Mouse (Mus musculus): Measurements from ENCODE around the gene Pax6. TPM values are rescaled to one million over a fixed set of nuclear protein-coding genes. Genes with fewer than 3 reads are reported as not detected.

The Pax6 gene
- polyA plus RNA-seq, 1 experiment from 2014 or later, result 24.7 TPM

GRCm38 (mm10) chr2:105689304-105689770 is 20.6 kb downstream of the Pax6 start:
- Histone ChIP-seq H3K9me3 (no peaks in the 10 kb centered on the region), H3K4me1 (replicated peaks) (peaks cover 83% of the 10 kb centered on the region), H3K27me3 (ENCODE audit: insufficient read depth, poor library complexity, severe bottlenecking) (peaks cover 96% of the 10 kb centered on the region), H3K27ac (peak overlapping the region; percentile 84), H3K4me3 (peak overlapping the region; percentile 41), H3K36me3 (peaks cover 34% of the 10 kb centered on the region)
- 0% methylated on average over 15 of the region's 15 CpGs for WGBS
- no peak for DNase-seq (ENCODE audit: low spot score)

GRCm38 (mm10) chr2:105689771-105690639 is 21.3 kb downstream of the Pax6 start:
- no peaks in the 10 kb centered on the region for H3K9me3 ChIP-seq
- peak overlapping the region; percentile 84 for H3K27ac ChIP-seq
- under 1% methylated on average over 28 of the region's 28 CpGs for WGBS
- peak overlapping the region; percentile 41 for H3K4me3 ChIP-seq
- DNase-seq (ENCODE audit: low spot score), result peak; percentile 81
- H3K27me3 ChIP-seq (ENCODE audit: insufficient read depth, poor library complexity, severe bottlenecking), result peaks cover 91% of the 10 kb centered on the region
- peaks cover 86% of the 10 kb centered on the region for H3K4me1 ChIP-seq (replicated peaks)
- peaks cover 33% of the 10 kb centered on the region for H3K36me3 ChIP-seq

GRCm38 (mm10) chr2:105691296-105691695 is 22.6 kb downstream of the Pax6 start:
- H3K27me3 ChIP-seq (ENCODE audit: insufficient read depth, poor library complexity, severe bottlenecking), result peaks cover 87% of the 10 kb centered on the region
- DNase-seq (ENCODE audit: low spot score), result peak; percentile 42
- H3K4me3 ChIP-seq, result peak overlapping the region; percentile 16; the same call in 1 of the 2 replicates
- H3K27ac ChIP-seq, result peak overlapping the region; percentile 17; the same call in 1 of the 2 replicates
- no peaks in the 10 kb centered on the region for H3K9me3 ChIP-seq
- peaks cover 80% of the 10 kb centered on the region for H3K4me1 ChIP-seq (replicated peaks)
- 5% methylated on average over 10 of the region's 10 CpGs for WGBS
- peaks cover 35% of the 10 kb centered on the region for H3K36me3 ChIP-seq

- Histone ChIP-seq H3K4me1 (replicated peaks) (peaks cover 22% of the 10 kb centered on the region), H3K27ac (no peak overlapping the region), H3K4me3 (no peak overlapping the region), H3K27me3 (ENCODE audit: insufficient read depth, poor library complexity, severe bottlenecking) (peaks cover 33% of the 10 kb centered on the region), H3K36me3 (peaks cover 36% of the 10 kb centered on the region), H3K9me3 (no peaks in the 10 kb centered on the region)
- DNase-seq (ENCODE audit: low spot score), result no peak
- 60% methylated on average over 5 of the region's 5 CpGs for WGBS
Measured at GRCm38 (mm10) chr2:105697741-105698140, 29.0 kb downstream of the Pax6 start.

GRCm38 (mm10) chr2:105698631-105699030 is 29.9 kb downstream of the Pax6 start:
- Histone ChIP-seq H3K27ac (no peak overlapping the region), H3K36me3 (peaks cover 27% of the 10 kb centered on the region), H3K9me3 (no peaks in the 10 kb centered on the region), H3K4me1 (replicated peaks) (peaks cover 13% of the 10 kb centered on the region; the same call in 1 of the 2 replicates), H3K27me3 (ENCODE audit: insufficient read depth, poor library complexity, severe bottlenecking) (peaks cover 25% of the 10 kb centered on the region), H3K4me3 (no peak overlapping the region)
- no peak for DNase-seq (ENCODE audit: low spot score)
- 83% methylated on average over 2 of the region's 2 CpGs for WGBS

GRCm38 (mm10) chr2:105701781-105702180 is 33.1 kb downstream of the Pax6 start:
- no peak overlapping the region for H3K27ac ChIP-seq
- peaks cover 6% of the 10 kb centered on the region; the same call in 1 of the 2 replicates for H3K4me1 ChIP-seq (replicated peaks)
- 0 out of 2 replicates have a peak, but pooled peaks cover 8% of the 10 kb centered on the region for H3K27me3 ChIP-seq (ENCODE audit: insufficient read depth, poor library complexity, severe bottlenecking)
- H3K36me3 ChIP-seq, result peaks cover 7% of the 10 kb centered on the region; the same call in 1 of the 2 replicates
- no peak overlapping the region for H3K4me3 ChIP-seq
- H3K9me3 ChIP-seq, result no peaks in the 10 kb centered on the region
- 60% methylated on average over 4 of the region's 4 CpGs for WGBS
- DNase-seq (ENCODE audit: low spot score), result no peak

GRCm38 (mm10) chr2:105702586-105702985 is 33.9 kb downstream of the Pax6 start:
- peaks cover 3% of the 10 kb centered on the region; the same call in 1 of the 2 replicates for H3K4me1 ChIP-seq (replicated peaks)
- H3K36me3 ChIP-seq, result peaks cover 7% of the 10 kb centered on the region; the same call in 1 of the 2 replicates
- H3K27me3 ChIP-seq (ENCODE audit: insufficient read depth, poor library complexity, severe bottlenecking), result 0 out of 2 replicates have a peak, but pooled peaks cover 8% of the 10 kb centered on the region
- H3K9me3 ChIP-seq, result no peaks in the 10 kb centered on the region
- WGBS, result 88% methylated on average over 10 of the region's 10 CpGs
- H3K27ac ChIP-seq, result no peak overlapping the region
- no peak for DNase-seq (ENCODE audit: low spot score)
- H3K4me3 ChIP-seq, result no peak overlapping the region

- Histone ChIP-seq H3K4me3 (no peak overlapping the region), H3K27ac (no peak overlapping the region), H3K27me3 (ENCODE audit: insufficient read depth, poor library complexity, severe bottlenecking) (no peaks in the 10 kb centered on the region), H3K4me1 (replicated peaks) (no peaks in the 10 kb centered on the region), H3K9me3 (no peaks in the 10 kb centered on the region), H3K36me3 (no peaks in the 10 kb centered on the region)
- 74% methylated on average over 2 of the region's 2 CpGs for WGBS
- no peak for DNase-seq (ENCODE audit: low spot score)
Measured at GRCm38 (mm10) chr2:105705320-105705719, 36.6 kb downstream of the Pax6 start.

- Histone ChIP-seq H3K4me3 (no peak overlapping the region), H3K9me3 (no peaks in the 10 kb centered on the region), H3K27me3 (ENCODE audit: insufficient read depth, poor library complexity, severe bottlenecking) (no peaks in the 10 kb centered on the region), H3K27ac (no peak overlapping the region), H3K4me1 (replicated peaks) (peaks cover 6% of the 10 kb centered on the region; the same call in 1 of the 2 replicates), H3K36me3 (no peaks in the 10 kb centered on the region)
- WGBS, result 92% methylated on average over 3 of the region's 3 CpGs
- DNase-seq (ENCODE audit: low spot score), result no peak
Measured at GRCm38 (mm10) chr2:105709126-105709525, 40.4 kb downstream of the Pax6 start.

GRCm38 (mm10) chr2:105710511-105710910 is 41.8 kb downstream of the Pax6 start:
- no peak overlapping the region for H3K27ac ChIP-seq
- no peaks in the 10 kb centered on the region for H3K36me3 ChIP-seq
- peaks cover 9% of the 10 kb centered on the region; the same call in 1 of the 2 replicates for H3K4me1 ChIP-seq (replicated peaks)
- 50% methylated on average over 3 of the region's 3 CpGs for WGBS
- H3K27me3 ChIP-seq (ENCODE audit: insufficient read depth, poor library complexity, severe bottlenecking), result no peaks in the 10 kb centered on the region
- H3K9me3 ChIP-seq, result no peaks in the 10 kb centered on the region
- no peak for DNase-seq (ENCODE audit: low spot score)
- no peak overlapping the region for H3K4me3 ChIP-seq

GRCm38 (mm10) chr2:105715409-105716115 is 46.9 kb downstream of the Pax6 start:
- Histone ChIP-seq H3K4me3 (no peak overlapping the region), H3K36me3 (no peaks in the 10 kb centered on the region), H3K4me1 (replicated peaks) (peaks cover 29% of the 10 kb centered on the region), H3K27ac (no peak overlapping the region), H3K9me3 (no peaks in the 10 kb centered on the region), H3K27me3 (ENCODE audit: insufficient read depth, poor library complexity, severe bottlenecking) (peaks cover 6% of the 10 kb centered on the region; the same call in 1 of the 2 replicates)
- no peak for DNase-seq (ENCODE audit: low spot score)
- 83% methylated on average over 8 of the region's 8 CpGs for WGBS

- no peak for DNase-seq (ENCODE audit: low spot score)
- 73% methylated on average over 9 of the region's 9 CpGs for WGBS
- Histone ChIP-seq H3K27me3 (ENCODE audit: insufficient read depth, poor library complexity, severe bottlenecking) (peaks cover 20% of the 10 kb centered on the region), H3K36me3 (no peaks in the 10 kb centered on the region), H3K4me1 (replicated peaks) (no peaks in the 10 kb centered on the region), H3K9me3 (no peaks in the 10 kb centered on the region), H3K27ac (no peak overlapping the region), H3K4me3 (no peak overlapping the region)
Measured at GRCm38 (mm10) chr2:105726657-105727056, 58.0 kb downstream of the Pax6 start.
